Mouse (Mus musculus): ENCODE data around the gene Lig4.

The Lig4 gene

DNA sequence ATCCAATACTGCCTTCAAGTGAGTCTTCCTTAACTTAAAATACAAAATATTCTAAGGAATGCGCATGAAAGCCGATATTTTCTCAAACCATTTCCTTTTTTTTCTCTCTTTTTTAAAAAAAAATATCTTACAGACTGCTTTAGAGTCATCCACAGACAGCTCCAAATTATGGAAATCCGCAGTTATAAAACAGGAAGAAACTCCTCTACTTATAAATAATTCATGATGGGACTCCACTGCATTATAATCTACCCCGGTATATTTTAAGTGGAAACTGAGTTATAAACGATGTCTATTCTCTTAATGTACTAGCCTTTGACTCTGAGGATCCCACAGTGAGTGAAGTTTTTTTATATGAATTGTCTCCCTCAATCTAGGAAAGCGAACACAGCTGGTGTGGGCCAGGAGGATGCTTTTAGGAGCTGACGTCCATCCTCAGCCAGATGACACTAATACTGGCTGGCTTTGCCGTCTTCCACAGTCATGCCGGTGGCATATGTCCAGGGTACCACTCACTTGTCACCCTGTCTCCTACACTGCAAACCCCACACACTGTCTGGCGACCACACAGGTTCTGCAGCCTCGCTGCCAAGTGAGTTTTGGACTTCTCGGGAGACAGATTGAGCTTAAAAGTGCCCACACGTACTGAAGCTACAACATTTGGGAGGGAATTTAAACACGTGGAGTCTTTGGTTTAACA is 47.6 kb downstream of the Lig4 start:
- no peak for DNase-seq (ENCODE audit: low read depth, low spot score)
